Mouse (Mus musculus) forebrain, postnatal 0 days (tissue): Measurements from ENCODE around the gene 1700034J05Rik. TPM values are rescaled to one million over a fixed set of nuclear protein-coding genes. Genes with fewer than 3 reads are reported as not detected.
A peak's percentile ranks its signal among the peaks of the same experiment; 100 is the strongest.

ENCODE experiments used
- ATAC-seq: fragments of 200-750 bp; cut with Nextera tagmentation; 2 replicates; pipeline ENCODE4 v1.8.0; 2017; ENCODE audit warnings: mild to moderate bottlenecking, moderate library complexity
- DNase-seq: peaks from one replicate; pipeline ENCODE4 v3.0.0-alpha.2; 2015
- H3K27ac ChIP-seq: fragments of 300-500 bp; sonication (generic); 2 replicates; pipeline ENCODE4 v1.5.1; 2014; ENCODE audit warnings: low read depth, mild to moderate bottlenecking, antibody characterized with exemption, low read length, moderate library complexity, mixed read lengths
- H3K27me3 ChIP-seq: fragments of 300-500 bp; sonication (generic); 2 replicates; pipeline ENCODE4 v1.6.1; 2014; ENCODE audit warnings: mild to moderate bottlenecking, low read length, mixed read lengths; ENCODE audit not compliant: insufficient read depth
- H3K36me3 ChIP-seq: fragments of 300-500 bp; sonication (generic); 2 replicates; pipeline ENCODE4 v1.6.1; 2014; ENCODE audit warnings: mild to moderate bottlenecking, moderate library complexity; ENCODE audit not compliant: insufficient read depth
- H3K4me1 ChIP-seq: fragments of 300-500 bp; sonication (generic); 2 replicates; pipeline ENCODE4 v1.6.1; 2014; ENCODE audit warnings: antibody characterized with exemption; ENCODE audit not compliant: insufficient read depth
- H3K4me2 ChIP-seq: fragments of 300-500 bp; sonication (generic); 2 replicates; pipeline ENCODE4 v1.6.1; 2014; ENCODE audit warnings: low read depth, mild to moderate bottlenecking, moderate library complexity
- H3K4me3 ChIP-seq: fragments of 300-500 bp; sonication (generic); 2 replicates; pipeline ENCODE4 v1.5.1; 2014; ENCODE audit warnings: low read depth, low read length, mixed read lengths
- H3K9ac ChIP-seq: fragments of 300-500 bp; sonication (generic); 2 replicates; pipeline ENCODE4 v1.6.1; 2014; ENCODE audit warnings: mild to moderate bottlenecking
- H3K9me3 ChIP-seq: fragments of 300-500 bp; sonication (generic); 2 replicates; pipeline ENCODE4 v1.6.1; 2016; ENCODE audit warnings: low read length
- CTCF ChIP-seq: sonication (generic); IDR thresholded peaks from 2 replicates; pipeline ENCODE4 v1.5.1; 2016; ENCODE audit warnings: antibody characterized with exemption, control low read depth, low read depth
- WGBS: fragments of 180-500 bp; shearing (Covaris S2); extraction: QIAGEN DNeasy Blood & Tissue Kit; methylation state at CpG from one replicate; pipeline ENCODE4 v1.1.7; 2014; 5-methylcytosine and 5-hydroxymethylcytosine counted together
- polyA plus RNA-seq: library from polyadenylated mRNA; unstranded; fragments of >200 nt; fragmentation: Nextera tagmentation; extraction: Ambion mirVana; gene quantifications from 2 replicates; pipeline ENCODE4 v1.2.1, GENCODE M21; 2015
- total RNA-seq: library from RNA; depleted of rRNA; stranded (reverse); fragments of >200 nt; gene quantifications from 2 replicates; pipeline ENCODE4 v1.2.3, GENCODE M21; 2014

The 1700034J05Rik gene
- total and polyA plus RNA-seq, 2 experiments from 2014 or later: not detected

DNA sequence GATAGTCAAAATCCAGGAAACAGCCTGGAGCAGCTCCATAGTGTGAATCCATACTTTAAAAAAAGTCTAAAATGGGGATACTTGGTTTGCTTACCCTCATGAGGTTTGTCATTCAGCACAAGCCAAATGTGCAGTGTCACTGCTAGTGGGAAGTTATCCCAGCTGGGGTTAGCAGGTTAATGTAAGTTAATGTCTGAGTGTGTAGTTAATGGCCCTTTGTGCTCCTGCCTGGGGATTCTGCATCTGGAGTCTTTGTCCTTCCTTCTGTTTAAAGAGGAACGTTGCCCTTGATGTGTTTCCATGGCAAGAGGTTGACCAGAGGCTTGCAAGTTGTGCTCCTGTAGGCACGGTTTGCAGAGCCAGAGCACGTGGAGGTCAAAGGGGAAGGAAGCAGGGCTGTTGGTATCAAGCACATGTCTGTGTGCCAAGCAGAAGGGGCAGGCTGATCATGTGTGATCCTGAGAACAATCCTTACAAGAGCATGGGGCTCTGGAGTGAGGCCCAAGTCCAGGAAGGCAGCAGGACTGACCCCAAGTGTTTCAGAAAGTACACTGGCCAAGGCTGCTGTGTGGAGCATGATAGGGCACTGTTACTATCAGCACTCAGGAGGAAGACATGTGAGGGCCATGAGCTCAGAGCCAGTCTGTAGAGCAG lies 41.3 kb downstream of the 1700034J05Rik start:
- ATAC-seq: no peak
- DNase-seq: no peak
- H3K9me3 ChIP-seq: no peaks in the 10 kb centered on the region
- no peak for TF ChIP-seq CTCF
- 38% methylated on average over 3 of the region's 3 CpGs for WGBS
- no peaks in the 10 kb centered on the region for H3K4me1 ChIP-seq
- H3K27me3 ChIP-seq: no peaks in the 10 kb centered on the region
- H3K27ac ChIP-seq: no peak overlapping the region
- H3K36me3 ChIP-seq: no peaks in the 10 kb centered on the region
- H3K4me2 ChIP-seq: no peak overlapping the region
- H3K4me3 ChIP-seq: no peak overlapping the region
- no peak overlapping the region for H3K9ac ChIP-seq

DNA sequence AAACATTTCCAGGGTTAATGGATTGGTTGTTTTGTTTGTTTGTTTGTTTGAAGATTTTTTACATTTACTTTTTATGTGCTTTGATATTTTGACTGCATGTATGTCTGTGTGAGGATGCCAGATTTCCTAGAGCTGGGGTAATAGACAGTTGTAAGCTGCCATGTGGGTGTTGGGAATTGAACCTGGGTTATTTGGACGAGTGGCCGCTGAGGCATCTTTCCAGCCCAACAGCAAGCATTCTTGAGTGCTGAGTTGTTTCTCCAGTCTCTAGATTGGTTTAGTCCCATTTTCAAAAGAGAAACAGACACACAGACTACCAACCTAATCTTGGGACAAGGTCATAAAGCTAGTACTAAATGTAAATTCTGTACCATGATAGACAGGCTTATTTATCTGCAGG lies 43.4 kb downstream of the 1700034J05Rik start:
- H3K4me1 ChIP-seq: no peaks in the 10 kb centered on the region
- WGBS: 96% methylated on average over 2 of the region's 2 CpGs
- H3K9me3 ChIP-seq: no peaks in the 10 kb centered on the region
- TF ChIP-seq CTCF: no peak
- H3K4me3 ChIP-seq: no peak overlapping the region
- DNase-seq (no peak), ATAC-seq (no peak)
- H3K27me3 ChIP-seq: no peaks in the 10 kb centered on the region
- H3K9ac ChIP-seq: no peak overlapping the region
- no peaks in the 10 kb centered on the region for H3K36me3 ChIP-seq
- H3K27ac ChIP-seq: no peak overlapping the region
- H3K4me2 ChIP-seq: no peak overlapping the region

DNA sequence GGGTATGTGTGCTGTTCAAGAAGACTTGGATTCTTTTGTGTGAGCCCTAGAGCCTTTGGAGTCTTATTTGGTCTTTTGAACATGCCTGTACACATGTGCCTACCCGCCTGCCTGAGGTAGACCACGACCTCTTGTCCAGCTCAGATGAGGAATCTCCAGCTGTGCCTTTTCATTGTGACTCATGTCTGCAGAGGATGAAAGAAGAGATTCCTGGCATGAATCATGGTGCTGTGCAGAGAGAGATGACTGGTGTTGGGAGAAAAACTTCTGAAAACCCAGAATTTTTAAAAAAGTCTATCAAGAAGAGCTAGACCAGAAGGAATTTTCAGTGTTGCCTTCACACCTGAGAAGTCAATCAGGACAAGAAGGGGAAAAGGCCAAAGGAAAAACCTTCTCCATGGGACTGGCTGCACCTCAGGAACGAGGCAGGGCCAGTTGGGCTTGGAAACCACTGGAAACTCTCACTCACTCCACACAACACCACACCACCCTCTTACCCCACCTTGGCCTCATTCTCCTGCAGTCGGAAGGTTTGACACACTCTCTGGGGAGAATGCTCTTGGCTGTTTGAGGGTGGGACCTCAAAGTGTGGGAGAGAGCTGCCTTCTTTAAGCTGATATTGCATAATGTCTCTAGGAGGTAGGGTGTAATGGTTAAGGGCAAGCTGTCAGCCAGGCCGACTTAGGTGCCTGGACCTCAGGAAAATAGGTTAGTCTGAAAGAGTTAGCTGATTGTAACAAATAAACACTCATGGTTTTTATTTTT lies 44.3 kb downstream of the 1700034J05Rik start:
- Histone ChIP-seq H3K27ac (0 out of 2 replicates have a peak overlapping the region, but pooled peaks have one; percentile 11), H3K9me3 (no peaks in the 10 kb centered on the region), H3K27me3 (no peaks in the 10 kb centered on the region), H3K36me3 (no peaks in the 10 kb centered on the region), H3K4me3 (no peak overlapping the region), H3K4me1 (no peaks in the 10 kb centered on the region), H3K4me2 (no peak overlapping the region), H3K9ac (no peak overlapping the region)
- TF ChIP-seq CTCF: no peak
- DNase-seq (no peak), ATAC-seq (0 out of 2 replicates have a peak, but pooled peaks have one; percentile 16)
- WGBS: 85% methylated on average over 5 of the region's 5 CpGs

DNA sequence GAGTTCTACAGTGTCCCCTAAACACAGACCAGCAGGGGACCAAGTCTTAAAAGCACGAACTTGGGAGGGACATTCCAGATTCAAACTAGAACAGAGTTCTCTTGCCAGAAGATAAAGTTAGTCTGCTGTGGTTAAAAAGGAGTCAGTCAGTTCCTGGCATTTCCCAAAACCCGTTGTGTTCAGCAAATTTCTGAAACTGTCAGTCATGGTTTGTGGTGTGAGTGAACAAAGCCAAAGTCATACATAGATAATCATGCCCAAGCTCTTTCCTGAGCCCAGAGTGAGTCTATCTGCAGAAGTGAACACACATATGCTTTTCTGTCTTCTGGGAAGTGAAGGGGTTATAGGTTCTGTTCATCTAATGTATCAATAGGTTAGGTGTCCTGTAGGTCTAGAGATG lies 45.4 kb downstream of the 1700034J05Rik start:
- no peak for DNase-seq
- H3K9ac ChIP-seq: no peak overlapping the region
- H3K36me3 ChIP-seq: no peaks in the 10 kb centered on the region
- WGBS: 59% methylated on average over 2 of the region's 2 CpGs
- TF ChIP-seq CTCF: no peak
- H3K4me1 ChIP-seq: no peaks in the 10 kb centered on the region
- no peak for ATAC-seq
- H3K27ac ChIP-seq: no peak overlapping the region
- H3K27me3 ChIP-seq: no peaks in the 10 kb centered on the region
- H3K9me3 ChIP-seq: no peaks in the 10 kb centered on the region
- no peak overlapping the region for H3K4me2 ChIP-seq
- no peak overlapping the region for H3K4me3 ChIP-seq

DNA sequence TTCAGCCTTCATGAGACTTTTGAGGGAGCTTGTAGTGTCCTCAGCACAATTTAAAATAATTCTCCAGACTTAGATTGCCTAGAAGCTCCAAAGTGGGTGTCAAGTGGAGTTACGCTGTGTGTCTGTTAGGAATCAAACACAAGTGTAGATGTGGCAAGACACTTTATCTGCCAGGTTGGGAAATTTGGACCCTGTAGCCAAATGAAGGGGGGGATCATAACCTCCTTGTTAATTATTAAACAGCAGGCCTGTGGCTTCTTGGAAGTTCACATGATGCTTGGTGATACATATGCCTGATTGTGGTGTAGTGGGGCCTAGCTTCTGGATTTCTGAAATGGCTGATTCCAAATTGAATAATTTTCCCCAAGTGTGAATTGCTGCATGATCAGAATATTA lies 46.4 kb downstream of the 1700034J05Rik start:
- H3K27ac ChIP-seq: no peak overlapping the region
- no peak for TF ChIP-seq CTCF
- H3K9ac ChIP-seq: no peak overlapping the region
- H3K36me3 ChIP-seq: no peaks in the 10 kb centered on the region
- no peaks in the 10 kb centered on the region for H3K9me3 ChIP-seq
- no peak overlapping the region for H3K4me3 ChIP-seq
- no peak for DNase-seq
- WGBS: 100% methylated on average over 1 of the region's 1 CpGs
- H3K4me2 ChIP-seq: no peak overlapping the region
- ATAC-seq: no peak
- no peaks in the 10 kb centered on the region for H3K4me1 ChIP-seq
- H3K27me3 ChIP-seq: no peaks in the 10 kb centered on the region

DNA sequence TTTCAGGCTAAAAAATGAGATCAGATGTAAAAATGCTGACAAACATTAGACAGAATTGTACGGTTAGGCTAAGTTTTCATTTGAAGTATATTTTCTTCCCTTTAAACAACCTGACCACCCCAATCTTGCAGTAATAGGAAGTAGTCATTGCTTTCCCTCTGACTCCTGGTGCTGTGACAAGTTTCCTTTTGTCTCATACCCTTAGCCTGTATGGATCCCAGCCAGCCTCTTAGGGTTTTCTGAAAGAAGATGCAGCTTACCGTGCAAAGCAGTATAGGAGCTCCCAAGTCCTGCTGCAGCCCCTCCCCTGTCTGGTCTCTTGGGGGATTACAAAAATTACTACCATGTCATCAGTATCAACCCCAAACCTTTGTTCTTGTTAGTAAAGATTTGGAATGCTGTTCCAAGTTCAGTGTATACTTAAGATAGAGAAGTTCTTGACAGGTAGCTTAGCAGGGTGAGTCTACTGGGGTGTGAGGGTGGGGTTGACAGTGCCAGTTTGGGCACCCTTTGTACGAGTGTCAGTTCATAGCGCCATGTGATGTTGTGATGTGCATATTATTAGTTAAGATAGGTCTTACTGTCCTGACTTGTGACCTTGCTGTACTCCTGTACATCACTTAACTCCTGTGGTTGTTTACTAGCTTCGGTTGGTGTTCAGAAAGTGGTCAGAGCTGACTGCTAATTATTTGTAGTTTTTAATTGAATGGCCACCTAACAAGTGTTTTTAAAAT lies 47.0 kb downstream of the 1700034J05Rik start:
- Histone ChIP-seq H3K4me3 (no peak overlapping the region), H3K36me3 (no peaks in the 10 kb centered on the region), H3K27me3 (no peaks in the 10 kb centered on the region), H3K4me2 (no peak overlapping the region), H3K4me1 (no peaks in the 10 kb centered on the region), H3K9me3 (no peaks in the 10 kb centered on the region), H3K9ac (no peak overlapping the region), H3K27ac (no peak overlapping the region)
- ATAC-seq: no peak
- TF ChIP-seq CTCF: no peak
- WGBS: 72% methylated on average over 5 of the region's 5 CpGs
- DNase-seq: no peak
